Mouse (Mus musculus) kidney, embryonic 16.5 days (tissue): ENCODE data around the gene Hsd17b3. TPM values are rescaled to one million over a fixed set of nuclear protein-coding genes. Genes with fewer than 3 reads are reported as not detected.

Source experiments
- ATAC-seq: fragments of 200-750 bp; cut with Nextera tagmentation; 2 replicates; pipeline ENCODE4 v1.8.0; 2017; ENCODE audit warnings: moderate TSS enrichment; ENCODE audit not compliant: low FRiP score, low TSS enrichment
- H3K27ac ChIP-seq: fragments of 300-500 bp; sonication (generic); 2 replicates; pipeline ENCODE4 v1.5.1; 2014; ENCODE audit warnings: low read length
- H3K27me3 ChIP-seq: fragments of 300-500 bp; sonication (generic); 2 replicates; pipeline ENCODE4 v1.6.1; 2014; ENCODE audit warnings: low read length, control low read depth, mixed read lengths; ENCODE audit not compliant: insufficient read depth
- H3K36me3 ChIP-seq: fragments of 300-500 bp; sonication (generic); 2 replicates; pipeline ENCODE4 v1.6.1; 2014; ENCODE audit warnings: low read length, control low read depth, mixed read lengths; ENCODE audit not compliant: insufficient read depth
- H3K4me1 ChIP-seq: fragments of 300-500 bp; sonication (generic); 2 replicates; pipeline ENCODE4 v1.6.1; 2014; ENCODE audit warnings: low read length, control low read depth, mixed read lengths; ENCODE audit not compliant: insufficient read depth
- H3K4me2 ChIP-seq: fragments of 300-500 bp; sonication (generic); replicated peaks from 2 replicates; pipeline ENCODE4 v1.6.1; 2014; ENCODE audit warnings: low read depth, low read length
- H3K4me3 ChIP-seq: fragments of 300-500 bp; sonication (generic); 2 replicates; pipeline ENCODE4 v1.5.1; 2014; ENCODE audit warnings: mild to moderate bottlenecking, low read length
- H3K9ac ChIP-seq: fragments of 300-500 bp; sonication (generic); replicated peaks from 2 replicates; pipeline ENCODE4 v1.6.1; 2014; ENCODE audit warnings: low read length
- H3K9me3 ChIP-seq: fragments of 300-500 bp; sonication (generic); 2 replicates; pipeline ENCODE4 v1.6.1; 2016; ENCODE audit warnings: low read length, control low read depth
- WGBS: fragments of 180-500 bp; shearing (Covaris S2); extraction: QIAGEN DNeasy Blood & Tissue Kit; methylation state at CpG from one replicate; pipeline ENCODE4 v1.1.7; 2014; 5-methylcytosine and 5-hydroxymethylcytosine counted together
- polyA plus RNA-seq: library from polyadenylated mRNA; unstranded; fragments of >200 nt; fragmentation: Nextera tagmentation; extraction: Ambion mirVana; gene quantifications from 2 replicates; pipeline ENCODE4 v1.2.1, GENCODE M21; 2015

Hsd17b3 gene
- not detected in 2 replicates for polyA plus RNA-seq

DNA sequence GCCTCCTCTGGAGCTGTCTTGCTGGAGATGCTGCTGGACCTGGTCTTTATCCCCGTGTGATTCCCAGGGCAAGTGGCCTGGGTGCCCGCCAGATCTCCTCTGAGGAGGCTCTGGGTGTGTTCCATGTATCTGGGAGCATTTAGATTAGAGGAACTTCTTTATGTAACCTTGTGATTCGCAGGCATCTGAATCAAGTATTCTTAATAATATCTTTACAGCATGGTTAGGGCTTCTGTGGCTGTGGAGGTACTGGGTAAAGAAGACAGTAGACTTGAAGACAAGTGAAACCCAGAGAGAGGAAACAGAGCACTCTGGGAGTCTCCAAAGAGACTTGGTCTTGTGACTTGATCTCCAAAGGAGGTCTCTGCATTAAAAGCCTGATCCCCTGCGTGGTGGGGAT is at the start of gene Hsd17b3:
TSS of gene Hsd17b3 (minus strand) at position 101 of the 400 bp plus-strand sequence.
- H3K27ac ChIP-seq = no peak within 1 kb of the TSS
- H3K9ac ChIP-seq = no peak within 1 kb of the TSS
- 73% methylated on average over 4 of the region's 4 CpGs for WGBS
- no peak for ATAC-seq
- H3K36me3 ChIP-seq = no peaks in the 10 kb centered on the region
- no peaks in the 10 kb centered on the region for H3K27me3 ChIP-seq
- H3K4me1 ChIP-seq = peaks cover 5% of the 10 kb centered on the region; the same call in 1 of the 2 replicates
- H3K9me3 ChIP-seq = no peaks in the 10 kb centered on the region
- no peak within 1 kb of the TSS for H3K4me3 ChIP-seq
- no peak within 1 kb of the TSS for H3K4me2 ChIP-seq

- peak overlapping the region; percentile 79 for H3K9ac ChIP-seq
- peak overlapping the region; percentile 69 for H3K4me3 ChIP-seq
- peak overlapping the region; percentile 82 for H3K4me2 ChIP-seq
- H3K4me1 ChIP-seq = peaks cover 11% of the 10 kb centered on the region; the same call in 1 of the 2 replicates
- H3K27ac ChIP-seq = peak overlapping the region; percentile 82
- no peaks in the 10 kb centered on the region for H3K9me3 ChIP-seq
- peaks cover 8% of the 10 kb centered on the region for H3K36me3 ChIP-seq
- WGBS = 33% methylated on average over 15 of the region's 15 CpGs
- peak; percentile 87 for ATAC-seq
- H3K27me3 ChIP-seq = no peaks in the 10 kb centered on the region
These were observed 40.8 kb upstream of the Hsd17b3 start for GRCm38 (mm10) chr13:64129616-64130375.

- peak within 1 kb of the TSS; percentile 82 for H3K27ac ChIP-seq
- WGBS = 6% methylated on average over 44 of the region's 44 CpGs
These were observed 40.0 kb upstream of the Hsd17b3 start, which contains the start of gene Slc35d2 for GRCm38 (mm10) chr13:64128858-64129615. Slc35d2 (minus strand) TSS chr13:64129368.

DNA sequence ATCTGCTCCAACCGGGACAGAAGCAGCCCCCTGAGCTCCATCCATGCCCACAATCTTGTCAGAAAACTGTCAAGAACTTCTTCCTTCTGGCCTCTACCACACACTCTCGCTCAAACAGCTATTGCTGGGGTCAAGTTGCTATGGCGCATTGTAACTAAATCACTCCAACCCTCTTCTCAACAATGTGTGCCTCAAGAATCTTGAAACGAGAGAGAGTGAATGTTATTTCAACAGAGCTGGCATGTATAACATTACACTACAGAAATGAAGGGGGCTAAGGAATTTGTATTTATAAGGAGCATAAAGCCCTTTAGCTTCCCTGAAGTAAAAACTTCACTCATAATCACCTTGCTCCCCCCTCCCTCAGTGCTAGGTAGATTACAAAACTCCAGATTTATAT is 37.3 kb upstream of the Hsd17b3 start:
- Histone ChIP-seq H3K9ac (no peak overlapping the region), H3K36me3 (no peaks in the 10 kb centered on the region), H3K4me1 (peaks cover 11% of the 10 kb centered on the region; the same call in 1 of the 2 replicates), H3K4me3 (no peak overlapping the region), H3K27me3 (no peaks in the 10 kb centered on the region), H3K27ac (no peak overlapping the region), H3K9me3 (peaks cover 3% of the 10 kb centered on the region; the same call in 1 of the 2 replicates), H3K4me2 (no peak overlapping the region)
- 32% methylated on average over 4 of the region's 4 CpGs for WGBS
- ATAC-seq = no peak

More at GRCm38 (mm10) chr13:64128858-64129615, 40.0 kb upstream of the Hsd17b3 start, which contains the start of gene Slc35d2:
- H3K36me3 ChIP-seq = peaks cover 4% of the 10 kb centered on the region; the same call in 1 of the 2 replicates
- no peaks in the 10 kb centered on the region for H3K9me3 ChIP-seq
- peak; percentile 90 for ATAC-seq
- peak within 1 kb of the TSS; percentile 82 for H3K4me2 ChIP-seq
- peak within 1 kb of the TSS; percentile 69 for H3K4me3 ChIP-seq
- H3K9ac ChIP-seq = peak within 1 kb of the TSS; percentile 79
- H3K27me3 ChIP-seq = no peaks in the 10 kb centered on the region
- peaks cover 11% of the 10 kb centered on the region; the same call in 1 of the 2 replicates for H3K4me1 ChIP-seq

DNA sequence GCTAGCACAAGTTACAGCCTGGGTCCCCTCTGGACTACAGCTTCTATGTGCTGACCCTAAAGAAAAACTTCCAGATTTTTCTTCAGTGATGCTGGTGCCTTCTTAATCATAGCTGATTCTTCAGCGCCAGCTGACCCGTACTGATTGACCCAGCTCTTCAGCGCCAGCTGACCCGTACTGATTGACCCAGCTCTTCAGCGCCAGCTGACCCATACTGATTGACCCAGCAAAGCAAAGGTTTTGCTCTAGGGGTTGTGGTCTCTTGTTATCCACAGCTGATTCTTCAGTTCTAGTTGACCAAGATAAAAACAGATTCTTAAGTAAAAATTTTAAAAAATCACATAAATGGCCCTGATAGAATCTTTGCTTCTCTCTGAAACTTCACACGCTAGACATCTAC is 35.9 kb upstream of the Hsd17b3 start:
- H3K4me3 ChIP-seq = no peak overlapping the region
- ATAC-seq = no peak
- no peak overlapping the region for H3K27ac ChIP-seq
- peaks cover 3% of the 10 kb centered on the region; the same call in 1 of the 2 replicates for H3K9me3 ChIP-seq
- no peaks in the 10 kb centered on the region for H3K27me3 ChIP-seq
- WGBS = 90% methylated on average over 6 of the region's 6 CpGs
- peaks cover 9% of the 10 kb centered on the region; the same call in 1 of the 2 replicates for H3K4me1 ChIP-seq
- H3K9ac ChIP-seq = no peak overlapping the region
- H3K4me2 ChIP-seq = no peak overlapping the region
- H3K36me3 ChIP-seq = no peaks in the 10 kb centered on the region

DNA sequence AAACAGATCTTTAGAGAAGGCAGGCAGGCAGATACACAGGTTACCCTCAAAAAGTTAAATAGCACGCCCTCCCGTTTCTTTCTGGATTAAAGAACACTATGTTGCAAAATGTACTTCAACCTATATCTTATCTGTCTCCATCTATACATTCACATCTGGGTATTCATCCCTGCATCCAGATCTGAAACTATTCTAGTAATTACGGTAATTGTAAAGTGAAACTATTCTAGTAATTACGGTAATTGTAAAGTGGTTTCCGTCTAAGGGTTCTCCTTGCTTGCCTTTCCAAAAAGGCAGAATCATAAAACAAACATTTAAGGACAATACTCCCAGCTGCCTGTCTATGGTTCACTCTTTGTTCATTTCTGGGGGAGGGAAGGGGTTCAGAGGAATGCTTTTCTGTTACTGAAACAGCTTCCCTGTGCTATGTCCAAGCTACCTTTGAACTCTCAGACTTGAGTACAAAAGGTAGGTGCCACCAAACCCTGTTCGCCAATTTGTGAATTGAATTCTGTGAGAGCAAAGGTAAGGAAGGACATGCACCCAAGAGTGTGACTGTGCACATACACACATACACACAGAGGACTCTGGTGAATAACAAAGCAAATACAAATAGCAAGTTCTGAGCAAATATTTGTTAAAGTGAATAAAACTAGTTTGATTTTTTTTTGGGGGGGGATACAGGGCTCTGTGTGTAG is 34.6 kb upstream of the Hsd17b3 start:
- ATAC-seq = no peak
- Histone ChIP-seq H3K4me2 (no peak overlapping the region), H3K27ac (no peak overlapping the region), H3K4me3 (no peak overlapping the region), H3K27me3 (no peaks in the 10 kb centered on the region), H3K36me3 (no peaks in the 10 kb centered on the region), H3K9me3 (peaks cover 3% of the 10 kb centered on the region; the same call in 1 of the 2 replicates), H3K9ac (no peak overlapping the region), H3K4me1 (peaks cover 2% of the 10 kb centered on the region; the same call in 1 of the 2 replicates)
- 42% methylated on average over 6 of the region's 6 CpGs for WGBS

- no peaks in the 10 kb centered on the region for H3K36me3 ChIP-seq
- H3K4me2 ChIP-seq = no peak overlapping the region
- WGBS = 69% methylated on average over 4 of the region's 4 CpGs
- H3K4me3 ChIP-seq = no peak overlapping the region
- no peaks in the 10 kb centered on the region for H3K4me1 ChIP-seq
- no peak for ATAC-seq
- H3K27ac ChIP-seq = no peak overlapping the region
- no peak overlapping the region for H3K9ac ChIP-seq
- no peaks in the 10 kb centered on the region for H3K27me3 ChIP-seq
- H3K9me3 ChIP-seq = peaks cover 3% of the 10 kb centered on the region; the same call in 1 of the 2 replicates
These were observed 31.7 kb upstream of the Hsd17b3 start for GRCm38 (mm10) chr13:64120760-64121159.

DNA sequence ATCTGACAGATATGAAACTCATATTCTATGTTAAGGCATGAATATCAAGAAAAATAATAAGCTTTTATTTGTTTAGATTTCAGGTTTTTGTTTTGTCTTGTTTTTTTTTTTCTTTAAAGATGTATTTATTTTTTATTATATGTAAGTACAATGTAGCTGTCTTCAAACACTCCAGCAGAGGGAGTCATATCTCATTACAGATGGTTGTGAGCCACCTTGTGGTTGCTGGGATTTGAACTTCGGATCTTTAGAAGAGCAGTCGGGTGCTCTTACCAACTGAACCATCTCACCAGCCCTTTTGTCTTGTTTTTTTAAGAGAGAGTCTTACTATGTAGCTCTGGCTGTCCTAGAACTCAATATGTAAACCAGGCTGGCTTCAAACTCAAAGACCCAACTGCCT is 28.4 kb upstream of the Hsd17b3 start:
- Histone ChIP-seq H3K4me3 (no peak overlapping the region), H3K27me3 (no peaks in the 10 kb centered on the region), H3K4me2 (no peak overlapping the region), H3K9ac (no peak overlapping the region), H3K9me3 (no peaks in the 10 kb centered on the region), H3K27ac (no peak overlapping the region), H3K4me1 (no peaks in the 10 kb centered on the region), H3K36me3 (no peaks in the 10 kb centered on the region)
- no peak for ATAC-seq
- WGBS = 56% methylated on average over 2 of the region's 2 CpGs

DNA sequence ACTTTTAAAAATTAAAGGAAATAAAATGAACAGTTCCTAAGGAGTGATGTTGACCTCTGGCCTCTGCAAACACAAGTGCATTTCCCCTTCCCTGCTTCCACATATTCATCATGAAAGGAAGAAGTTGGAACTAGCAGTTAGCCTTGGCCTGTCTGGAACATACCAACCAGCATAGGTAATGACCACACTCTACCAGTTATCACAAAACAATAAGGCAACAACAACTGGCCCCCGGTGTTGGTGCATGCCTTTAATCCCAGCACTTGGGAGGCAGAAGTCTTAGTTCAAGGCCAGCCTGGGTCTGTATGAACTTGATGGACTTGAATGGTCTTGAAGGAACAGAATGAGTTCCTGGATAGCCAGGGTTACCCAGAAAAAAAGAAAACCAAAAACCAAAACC is 21.4 kb upstream of the Hsd17b3 start:
- Histone ChIP-seq H3K36me3 (no peaks in the 10 kb centered on the region), H3K9me3 (no peaks in the 10 kb centered on the region), H3K9ac (no peak overlapping the region), H3K27me3 (no peaks in the 10 kb centered on the region), H3K4me2 (no peak overlapping the region), H3K27ac (no peak overlapping the region), H3K4me3 (no peak overlapping the region), H3K4me1 (peaks cover 10% of the 10 kb centered on the region)
- ATAC-seq = no peak
- 96% methylated on average over 1 of the region's 1 CpGs for WGBS
